Mouse (Mus musculus): ENCODE results near the gene Npr2.

Gene Npr2

DNA sequence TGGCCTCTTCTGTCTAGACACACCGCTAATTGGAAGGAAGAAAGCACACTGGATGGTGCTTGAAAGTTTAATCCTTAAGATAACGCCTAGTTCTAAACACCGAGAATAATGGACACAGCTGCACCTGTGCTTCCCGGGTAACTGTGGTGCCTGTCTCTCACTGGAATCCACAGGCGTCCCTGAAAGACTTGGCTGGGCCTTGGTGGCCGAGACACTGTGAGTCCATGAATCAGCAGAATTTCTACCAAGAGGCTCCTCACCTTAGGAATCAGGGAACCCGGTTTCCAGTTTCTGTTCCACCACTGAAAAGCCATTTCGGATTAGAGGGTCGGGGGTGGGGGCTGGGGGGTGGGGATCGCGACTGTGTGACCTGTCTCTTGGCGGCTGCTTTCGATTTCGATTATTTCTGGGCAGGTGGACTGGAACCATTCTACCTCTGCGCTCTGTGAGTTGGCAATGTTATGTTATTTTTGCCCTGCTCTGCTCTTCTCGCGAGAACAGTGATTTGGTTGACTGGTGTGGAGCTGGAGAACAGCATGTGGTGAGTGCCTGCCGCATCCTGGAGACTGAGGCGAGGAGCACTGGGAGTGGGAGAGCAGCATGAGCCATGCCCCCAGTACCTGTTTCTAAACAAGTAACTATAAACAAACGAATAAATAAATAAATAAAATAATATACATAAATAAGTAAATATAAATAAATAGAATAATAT lies 2.5 kb upstream of the Npr2 start:
- DNase-seq: peak; percentile 64

DNA sequence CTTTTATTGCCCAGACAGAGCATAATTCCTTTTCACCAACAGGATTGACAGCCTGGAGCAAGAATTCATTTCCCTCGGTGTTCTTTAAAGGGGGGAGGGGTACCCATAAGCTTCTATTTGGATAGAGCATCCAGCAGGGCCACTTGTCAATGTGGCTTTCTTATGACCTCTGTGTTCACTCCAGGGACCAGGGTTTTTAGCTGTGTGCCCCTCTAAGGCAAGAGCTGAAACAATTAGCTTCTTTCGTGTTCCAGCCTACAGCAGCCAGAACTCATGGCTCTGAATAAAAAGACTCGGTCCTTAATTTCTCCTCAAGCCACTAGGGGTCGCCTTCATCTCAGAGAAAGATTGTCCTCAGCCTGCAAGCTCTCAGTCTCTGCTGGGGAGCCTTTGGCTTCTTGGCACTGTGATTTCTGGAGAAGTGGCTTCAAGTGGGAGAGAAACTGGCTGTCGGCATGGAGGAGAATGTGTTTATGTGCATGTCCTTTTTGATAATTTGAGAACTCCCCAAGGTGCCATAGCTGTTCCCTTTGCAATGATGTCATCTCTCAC lies 1.6 kb upstream of the Npr2 start:
- peak; percentile 92 for DNase-seq

DNA sequence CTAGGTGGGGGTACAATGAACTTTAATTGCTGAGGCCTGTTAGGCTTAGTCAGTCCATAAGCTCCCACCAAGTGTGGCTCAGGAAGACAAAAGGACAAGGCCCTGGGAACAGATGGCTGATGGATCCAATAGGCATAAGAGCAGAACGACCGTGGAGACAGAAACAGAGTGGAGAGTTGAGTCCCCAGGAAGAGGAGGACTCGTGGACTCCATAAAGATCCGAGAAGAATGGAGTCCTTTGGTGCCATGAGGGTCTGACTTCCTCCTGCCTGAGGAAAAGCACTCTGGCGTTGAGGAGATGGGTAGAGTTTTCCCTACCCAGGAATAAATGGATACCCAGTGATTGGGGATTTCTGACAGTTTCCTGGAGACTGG lies 1.1 kb upstream of the Npr2 start:
- peak; percentile 65 for DNase-seq

DNA sequence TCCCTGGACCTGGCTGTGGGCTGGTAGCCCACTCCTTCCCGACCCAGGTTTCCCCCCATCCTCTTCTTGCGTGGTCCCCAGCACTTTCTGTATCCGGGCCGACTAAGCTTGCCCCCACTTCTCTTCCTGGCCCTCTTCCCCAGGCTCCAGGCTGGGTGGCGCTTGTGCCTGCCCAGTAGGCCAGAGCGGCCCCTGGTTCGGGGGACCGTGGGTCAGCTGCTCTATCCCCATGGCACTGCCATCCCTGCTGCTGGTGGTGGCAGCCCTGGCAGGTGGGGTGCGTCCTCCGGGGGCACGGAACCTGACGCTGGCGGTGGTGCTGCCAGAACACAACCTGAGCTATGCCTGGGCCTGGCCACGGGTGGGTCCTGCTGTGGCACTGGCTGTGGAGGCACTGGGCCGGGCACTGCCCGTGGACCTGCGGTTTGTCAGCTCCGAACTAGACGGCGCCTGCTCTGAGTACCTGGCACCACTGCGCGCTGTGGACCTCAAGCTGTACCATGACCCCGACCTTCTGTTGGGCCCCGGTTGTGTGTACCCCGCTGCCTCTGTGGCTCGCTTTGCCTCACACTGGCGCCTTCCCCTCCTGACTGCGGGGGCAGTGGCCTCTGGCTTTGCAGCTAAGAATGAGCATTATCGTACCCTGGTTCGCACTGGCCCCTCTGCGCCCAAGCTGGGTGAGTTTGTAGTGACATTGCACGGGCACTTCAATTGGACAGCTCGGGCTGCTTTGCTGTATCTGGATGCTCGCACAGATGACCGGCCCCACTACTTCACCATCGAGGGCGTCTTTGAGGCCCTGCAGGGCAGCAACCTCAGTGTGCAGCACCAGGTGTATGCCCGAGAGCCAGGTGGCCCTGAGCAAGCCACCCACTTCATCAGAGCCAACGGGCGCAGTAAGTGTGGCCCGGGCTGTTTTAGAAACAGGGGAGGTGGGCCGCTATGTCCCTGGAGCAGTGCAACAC lies 503 bp downstream of the Npr2 start:
- DNase-seq: peak; percentile 12

DNA sequence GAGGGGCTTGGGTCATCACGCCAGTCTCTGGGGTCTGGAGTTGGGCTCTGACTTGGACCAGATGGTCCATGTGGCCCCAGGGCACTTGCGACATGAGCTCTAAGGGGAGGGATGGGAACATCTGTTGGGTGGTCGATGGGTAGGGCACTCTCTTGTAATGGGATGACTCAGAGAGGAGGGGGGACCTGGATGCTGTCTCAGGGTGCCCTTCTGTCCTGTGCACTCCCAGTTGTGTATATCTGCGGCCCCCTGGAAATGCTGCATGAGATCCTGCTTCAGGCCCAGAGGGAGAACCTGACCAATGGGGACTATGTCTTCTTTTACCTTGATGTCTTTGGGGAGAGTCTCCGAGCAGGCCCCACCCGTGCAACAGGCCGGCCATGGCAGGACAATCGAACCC lies 1.6 kb downstream of the Npr2 start:
- DNase-seq: peak; percentile 42

DNA sequence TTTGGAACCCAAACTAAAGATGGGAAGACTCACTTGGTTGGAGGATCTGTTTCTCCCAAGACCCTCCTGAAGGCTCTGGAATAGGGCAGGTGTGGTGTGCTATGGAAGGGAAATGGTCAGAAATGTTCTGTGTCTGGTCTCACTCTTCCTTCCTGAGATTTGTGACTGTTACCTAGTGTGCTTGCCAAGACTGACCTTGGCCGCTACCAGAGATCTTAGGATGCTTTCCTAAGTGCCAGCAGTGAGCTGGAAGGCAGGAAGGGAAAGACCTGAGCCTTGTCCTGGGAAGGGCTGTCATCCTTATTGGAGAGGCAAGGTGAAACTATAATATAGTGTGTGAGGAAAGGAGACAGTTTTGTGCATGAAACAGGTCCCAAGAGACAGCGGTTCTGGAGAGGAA lies 2.0 kb downstream of the Npr2 start:
- DNase-seq: no peak

DNA sequence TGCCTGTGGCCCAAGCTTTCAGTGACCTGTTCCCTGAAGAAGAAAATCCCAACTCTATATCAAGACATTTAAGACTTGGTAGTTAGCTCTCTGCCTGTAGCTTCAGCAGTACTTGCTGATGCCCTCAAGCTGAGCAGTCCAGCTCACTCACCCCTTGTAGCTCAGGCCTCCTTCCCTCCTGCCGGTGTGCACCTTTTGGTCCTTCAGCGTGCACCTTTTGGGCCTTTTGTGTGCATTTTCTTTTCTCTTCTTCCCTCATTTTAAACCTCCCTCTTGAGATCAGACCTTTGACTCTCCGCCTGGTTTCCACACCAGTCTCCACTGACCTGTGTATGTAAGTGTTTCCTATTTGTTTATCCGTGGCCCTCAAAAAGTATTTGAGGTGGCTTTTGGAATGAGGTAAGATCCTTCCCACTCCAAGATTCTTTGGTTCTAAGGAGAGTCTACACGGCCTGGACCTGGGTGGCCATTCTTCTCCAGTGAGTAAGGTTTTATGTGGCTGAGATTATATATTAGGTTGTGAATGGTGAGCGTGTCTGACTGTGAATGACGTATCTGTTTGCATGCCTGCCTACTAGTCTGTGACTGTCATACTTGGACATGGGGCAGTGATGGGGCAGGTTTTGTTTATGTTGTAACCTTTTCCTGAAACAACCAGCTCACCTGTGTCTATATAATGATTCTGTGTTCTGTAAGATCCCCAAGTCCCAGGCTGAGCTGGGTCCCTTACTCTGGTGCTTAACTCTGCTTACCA lies 3.1 kb downstream of the Npr2 start:
- no peak for DNase-seq

DNA sequence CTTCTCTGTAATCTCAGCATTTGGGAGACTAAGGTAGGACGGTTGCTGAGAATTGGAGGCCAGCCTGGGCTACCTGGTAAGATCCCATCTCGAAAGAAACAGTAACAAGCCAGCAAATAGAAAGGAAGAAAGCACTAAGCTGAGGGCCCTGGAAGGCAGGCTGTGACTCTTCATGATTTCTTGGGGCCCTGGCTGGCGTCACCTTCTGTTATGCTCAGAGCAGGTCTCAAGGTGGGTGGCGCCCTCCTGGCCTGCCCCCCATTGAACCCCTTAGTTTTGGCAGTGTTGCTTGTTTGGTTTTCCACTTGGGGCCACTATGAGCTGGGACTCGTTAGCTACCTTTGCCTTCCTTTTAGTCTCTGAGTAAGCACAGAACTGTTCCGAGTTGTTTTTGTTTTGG lies 5.0 kb downstream of the Npr2 start:
- DNase-seq: no peak

DNA sequence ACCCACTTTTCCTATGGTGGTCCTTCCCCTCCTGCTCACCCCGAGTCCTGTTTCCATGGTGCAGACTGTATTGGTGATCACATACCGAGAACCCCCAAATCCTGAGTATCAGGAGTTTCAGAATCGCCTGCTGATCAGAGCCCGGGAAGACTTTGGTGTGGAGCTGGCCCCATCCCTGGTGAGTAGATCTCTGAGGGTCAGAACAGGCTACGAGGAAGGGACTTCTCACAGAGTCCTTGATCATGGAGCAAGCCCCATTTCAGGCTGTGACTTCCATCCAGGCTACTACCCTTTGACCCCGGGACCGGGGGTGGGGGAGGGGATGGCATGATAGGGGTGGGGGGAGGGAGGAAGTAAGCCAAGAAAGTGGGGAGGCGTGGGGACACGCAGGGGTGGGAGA lies 8.3 kb downstream of the Npr2 start:
- DNase-seq: no peak

DNA sequence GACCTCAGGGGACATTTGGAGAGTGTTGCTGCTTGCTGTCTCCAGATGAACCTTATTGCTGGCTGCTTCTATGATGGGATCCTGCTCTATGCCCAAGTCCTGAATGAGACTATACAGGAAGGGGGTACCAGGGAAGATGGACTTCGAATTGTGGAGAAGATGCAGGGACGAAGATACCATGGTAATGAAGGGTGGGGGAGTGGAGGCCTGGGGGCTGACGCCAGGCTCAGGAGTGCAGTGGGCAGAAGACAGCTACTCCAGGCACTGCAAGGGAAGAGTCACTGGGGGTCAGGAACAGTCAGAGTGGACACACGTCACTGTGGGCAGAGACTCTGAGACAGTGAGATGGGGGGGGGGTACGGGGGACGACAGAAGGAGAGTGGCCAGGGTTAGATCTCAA lies 8.8 kb downstream of the Npr2 start:
- no peak for DNase-seq

DNA sequence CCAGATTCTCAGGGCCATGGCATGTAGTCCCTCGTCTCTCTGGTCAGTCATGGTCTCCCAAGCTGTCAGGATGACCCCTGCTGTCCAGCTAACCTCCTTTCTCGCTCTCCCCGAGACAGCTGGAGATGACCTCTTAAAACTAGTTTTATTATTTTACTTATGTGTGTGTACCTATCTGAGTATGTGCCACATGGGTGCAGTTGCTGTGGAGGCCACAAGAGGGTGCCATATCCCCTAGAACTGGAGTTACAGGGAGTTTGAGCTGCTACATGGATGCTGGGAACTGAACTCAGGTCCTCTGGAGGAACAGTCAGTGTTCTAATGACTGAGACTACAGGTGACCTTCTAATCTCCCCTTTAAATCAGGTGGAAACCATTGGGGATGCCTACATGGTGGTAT lies 18.0 kb downstream of the Npr2 start:
- DNase-seq: no peak

DNA sequence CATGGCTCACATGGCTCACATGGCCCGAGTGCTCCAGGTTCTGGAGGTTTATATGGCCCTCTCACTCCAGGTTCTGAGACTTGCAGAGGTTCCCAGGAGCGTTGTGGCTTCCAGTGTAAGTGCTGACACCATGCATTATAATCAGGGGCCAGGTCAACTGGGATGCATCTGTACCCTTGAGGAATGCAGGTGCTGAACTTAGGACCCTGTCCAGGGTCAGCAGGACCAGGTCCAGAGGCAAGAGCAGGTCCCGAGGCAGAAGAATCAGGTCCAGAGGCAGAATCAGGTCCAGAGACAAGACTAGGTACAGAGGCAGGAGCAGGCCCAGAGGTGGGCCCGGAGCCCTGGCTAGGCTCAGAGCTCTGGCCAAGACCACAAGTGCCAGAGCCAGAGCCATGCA lies 21.0 kb downstream of the Npr2 start:
- no peak for DNase-seq

DNA sequence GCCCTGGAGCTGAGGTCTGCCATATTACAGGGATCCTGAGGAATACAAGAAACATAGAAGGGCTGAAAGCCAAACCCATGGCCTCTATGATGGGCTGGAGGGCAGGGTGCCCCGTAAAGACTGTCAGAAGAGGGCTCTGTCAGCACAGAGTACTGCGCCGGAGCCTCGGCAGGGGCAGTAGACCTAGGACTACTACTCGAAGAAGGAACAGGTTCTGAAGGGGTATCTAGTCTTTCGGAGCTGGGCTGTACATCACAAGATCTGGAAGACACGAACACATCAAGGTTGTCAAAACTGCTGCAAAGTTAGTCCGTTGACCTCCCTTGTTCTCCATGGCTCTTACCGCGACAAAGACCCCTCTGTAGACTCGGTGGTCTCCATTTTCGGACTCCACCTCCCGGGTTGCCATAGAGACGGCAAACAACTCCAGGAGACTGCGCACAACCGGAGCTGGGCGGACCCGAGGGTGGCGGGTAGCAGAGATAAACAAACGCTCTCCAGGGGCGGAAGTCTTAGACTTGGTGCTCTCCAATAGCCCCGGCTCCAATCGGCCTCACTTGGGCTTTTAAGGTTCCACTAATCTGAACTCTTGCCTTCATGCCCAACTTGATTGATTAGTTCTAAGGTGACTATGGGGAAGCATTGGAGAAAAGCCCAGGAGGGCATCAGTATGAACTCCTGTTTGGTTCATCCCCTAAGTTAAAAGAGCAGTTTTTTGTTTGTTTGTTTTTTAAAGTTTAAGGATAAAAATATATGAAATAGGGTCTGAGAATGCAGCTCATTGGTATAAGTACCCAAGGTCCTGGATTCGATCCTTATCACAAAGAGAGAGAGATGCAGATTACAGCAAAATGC lies 21.7 kb downstream of the Npr2 start, which contains the start of gene Spag8:
Spag8 (minus strand) TSS at position 434 of the 855 bp plus-strand sequence.
- DNase-seq: peak; percentile 62

DNA sequence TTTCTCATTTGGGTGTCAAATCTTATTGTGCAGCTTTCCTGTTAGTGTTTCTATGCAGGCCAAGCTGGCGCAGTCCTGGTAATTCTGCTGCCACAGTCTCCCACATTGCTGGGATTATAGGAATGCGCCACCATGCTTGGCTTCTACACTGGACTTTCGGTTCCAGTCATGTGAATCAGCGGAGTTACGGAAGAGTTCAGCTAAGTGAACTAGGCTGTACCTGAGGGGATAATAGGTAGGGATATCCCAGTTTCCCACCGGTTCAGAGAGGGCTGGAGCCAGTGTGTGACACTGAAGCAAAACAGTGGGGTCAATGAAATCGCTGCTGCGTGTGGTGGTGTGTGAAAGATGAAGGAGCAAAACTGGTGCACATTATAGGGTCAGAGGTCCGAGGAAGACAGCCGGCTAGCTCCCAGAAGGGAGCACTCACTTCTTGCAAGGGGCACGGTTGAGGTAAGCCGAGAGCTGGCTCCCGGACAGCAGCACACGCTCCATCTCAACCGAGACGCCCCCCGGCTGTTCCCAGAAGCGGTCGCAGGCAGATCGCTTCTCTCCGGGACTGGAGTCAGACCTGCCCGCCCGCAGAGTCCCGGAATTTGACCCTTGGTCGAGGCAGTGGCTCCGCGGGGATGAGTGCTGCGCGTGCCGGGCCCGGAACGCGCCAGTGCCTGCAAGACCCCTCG lies 24.1 kb downstream of the Npr2 start:
- DNase-seq: no peak

DNA sequence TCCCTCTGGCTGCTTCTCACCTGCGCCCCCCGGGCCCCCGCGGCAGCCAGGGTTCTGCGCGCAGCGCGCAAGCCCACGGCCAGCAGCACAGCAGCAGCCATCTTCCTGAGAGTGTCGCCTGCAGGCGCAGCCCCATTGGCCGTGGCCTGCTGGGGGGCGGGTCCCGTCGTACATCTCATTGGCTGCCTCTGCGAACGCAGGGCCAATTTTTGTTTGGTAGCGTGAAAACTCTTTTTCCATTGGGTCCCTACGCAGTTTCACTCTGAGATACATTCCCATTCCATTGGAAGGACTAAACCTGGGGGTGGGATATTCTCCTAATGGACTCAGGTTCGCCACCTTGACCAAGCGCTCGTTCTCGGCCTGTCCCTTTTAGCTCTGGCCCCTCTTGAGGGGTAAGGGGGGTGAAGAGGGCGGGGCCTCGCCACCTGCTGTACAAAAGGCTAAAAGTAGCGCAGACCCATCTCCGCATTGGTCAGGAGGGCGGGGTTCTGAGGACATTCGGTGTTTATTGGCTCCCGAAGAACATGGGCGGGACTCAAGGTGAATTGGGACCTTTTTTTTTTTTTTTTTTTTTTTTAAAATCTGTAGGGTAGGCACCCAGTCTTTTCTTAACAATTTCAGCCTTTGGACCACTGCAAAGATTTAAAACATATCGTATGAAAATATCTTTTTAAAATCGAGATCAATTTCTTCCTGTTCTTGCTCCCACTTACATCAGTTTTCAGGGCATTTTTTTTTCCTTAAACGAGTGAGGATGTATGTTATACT lies 24.8 kb downstream of the Npr2 start, which contains the start of gene Hint2:
Hint2 (minus strand) TSS at position 128 of the 771 bp plus-strand sequence.
- DNase-seq: peak; percentile 99

DNA sequence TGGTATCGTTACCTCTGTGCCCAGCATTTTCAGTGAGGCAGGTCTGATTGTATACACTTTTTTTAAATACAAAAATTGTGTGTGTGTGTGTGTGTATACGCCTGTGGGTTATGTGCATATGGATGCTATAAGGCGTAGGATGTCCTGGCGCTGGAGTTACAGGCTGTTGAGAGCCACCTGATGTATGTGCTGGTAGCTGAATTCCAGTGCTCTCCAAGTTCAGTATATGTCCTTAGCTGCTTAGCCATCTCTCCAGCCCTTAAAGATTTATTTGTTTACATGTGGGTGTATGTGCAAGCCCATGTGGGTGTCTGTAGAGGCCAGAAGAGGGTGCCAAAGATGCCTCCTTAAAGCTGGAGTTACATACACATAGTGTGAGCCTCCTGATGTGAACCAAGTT lies 25.4 kb downstream of the Npr2 start:
- DNase-seq: no peak

DNA sequence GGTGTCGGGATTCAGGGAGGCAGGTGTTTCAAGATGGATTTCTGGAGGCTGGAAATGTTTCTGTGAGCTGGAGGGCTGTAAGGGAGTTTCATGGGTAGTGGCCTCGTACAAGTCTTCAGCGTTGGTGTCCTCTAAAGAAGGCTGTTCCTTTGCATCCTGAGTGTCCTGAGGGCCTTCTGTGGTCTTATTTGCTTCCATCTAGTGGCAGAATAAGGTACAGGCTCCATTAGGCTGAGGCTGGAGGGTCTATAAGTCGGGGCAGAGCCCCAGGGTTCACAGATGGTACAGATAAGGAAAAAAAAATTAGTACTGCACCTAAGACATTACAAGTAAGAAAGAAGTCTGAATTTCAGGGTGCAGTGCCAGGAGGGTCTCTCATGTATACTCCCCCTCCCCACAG lies 34.7 kb downstream of the Npr2 start:
- peak; percentile 69 for DNase-seq

DNA sequence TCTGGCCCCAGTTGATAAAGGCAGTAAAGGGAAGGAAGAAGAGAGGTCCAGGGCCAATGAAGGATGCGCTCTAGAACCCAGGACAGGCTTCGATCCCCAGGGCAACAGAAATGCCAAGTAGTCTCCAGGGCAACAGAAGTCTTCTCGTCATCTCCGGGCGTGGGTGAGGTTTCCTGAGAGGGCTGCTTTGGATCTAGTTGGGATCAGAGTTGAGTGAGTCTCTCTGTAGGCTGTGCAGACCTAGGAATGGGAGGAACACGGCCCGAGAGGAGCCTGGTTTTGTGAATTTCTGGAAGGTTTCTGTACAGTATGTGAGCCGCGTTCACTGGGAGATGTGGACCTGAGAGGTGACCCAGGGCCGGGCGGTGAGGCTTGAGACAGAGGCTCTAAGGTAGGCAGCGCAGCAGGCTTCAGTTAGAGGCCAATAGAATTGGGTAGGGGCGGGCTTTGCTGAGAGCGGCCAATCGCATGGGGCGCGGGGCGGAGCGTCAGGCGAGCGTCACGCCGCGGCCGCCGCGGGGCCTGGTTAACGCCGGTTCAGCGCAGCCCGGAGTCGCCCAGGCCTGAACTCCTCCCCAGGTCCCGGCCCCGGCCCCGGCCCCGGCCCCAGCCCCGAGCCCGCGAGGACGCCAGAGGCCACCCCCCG lies 37.2 kb downstream of the Npr2 start, which contains the start of the genes Tmem8b and Fam221b:
Tmem8b (plus strand) TSS at position 190 of the 646 bp plus-strand sequence.
Fam221b (minus strand) TSS at position 364 of the 646 bp plus-strand sequence.
- peak; percentile 91 for DNase-seq

DNA sequence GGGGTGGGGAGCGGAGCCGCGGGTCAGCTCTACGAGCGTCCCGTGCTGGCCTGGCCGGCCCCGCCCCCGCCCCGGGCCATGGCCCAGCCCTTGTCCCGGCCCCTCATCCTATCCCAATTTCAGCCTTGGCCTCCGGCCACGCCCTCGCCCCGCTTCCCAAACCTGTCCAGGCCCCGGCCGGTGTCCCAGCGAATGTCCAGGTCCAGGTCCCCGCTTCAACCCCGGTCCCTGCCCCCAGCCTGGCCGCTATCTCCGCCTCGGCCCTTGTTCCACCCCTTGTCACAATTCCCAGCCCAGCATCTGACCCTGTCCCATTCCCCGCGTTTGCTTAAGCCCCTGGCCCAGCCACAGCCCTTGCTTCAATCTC lies 37.7 kb downstream of the Npr2 start:
- DNase-seq: no peak

DNA sequence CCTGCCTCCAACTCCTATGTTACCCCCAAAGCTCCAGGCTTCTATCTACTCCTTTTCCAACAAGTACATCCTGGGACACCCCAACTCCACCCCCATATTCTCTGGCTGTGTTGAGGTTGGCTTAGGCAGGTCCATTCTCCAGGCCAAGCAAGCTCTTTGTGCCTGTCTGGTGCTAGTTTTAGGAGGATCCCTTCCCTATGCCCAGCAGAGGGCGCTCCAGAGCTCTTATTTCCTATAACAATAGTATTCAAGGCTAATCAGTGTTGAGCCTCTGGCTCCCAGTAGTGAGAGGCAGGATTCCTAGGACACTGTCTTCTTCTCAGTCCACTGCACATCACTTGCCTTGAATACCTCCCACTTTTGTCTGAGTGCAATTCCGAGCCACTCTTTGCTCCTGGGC lies 40.3 kb downstream of the Npr2 start:
- DNase-seq: peak; percentile 95
